Mouse (Mus musculus) adrenal gland, postnatal 14 days (tissue): ENCODE results near the gene 2210408I21Rik. TPM values are rescaled to one million over a fixed set of nuclear protein-coding genes. Genes with fewer than 3 reads are reported as not detected.

Experiments used
- DNase-seq: peaks from one replicate; pipeline ENCODE4 v3.0.0; 2021; ENCODE audit warnings: mixed read lengths
- total RNA-seq: library from RNA; stranded (reverse); gene quantifications from 2 replicates; pipeline ENCODE4 v1.2.3, GENCODE M21; 2021

2210408I21Rik gene
- total RNA-seq, 1 experiment from 2014 or later = 8.8 TPM

DNA sequence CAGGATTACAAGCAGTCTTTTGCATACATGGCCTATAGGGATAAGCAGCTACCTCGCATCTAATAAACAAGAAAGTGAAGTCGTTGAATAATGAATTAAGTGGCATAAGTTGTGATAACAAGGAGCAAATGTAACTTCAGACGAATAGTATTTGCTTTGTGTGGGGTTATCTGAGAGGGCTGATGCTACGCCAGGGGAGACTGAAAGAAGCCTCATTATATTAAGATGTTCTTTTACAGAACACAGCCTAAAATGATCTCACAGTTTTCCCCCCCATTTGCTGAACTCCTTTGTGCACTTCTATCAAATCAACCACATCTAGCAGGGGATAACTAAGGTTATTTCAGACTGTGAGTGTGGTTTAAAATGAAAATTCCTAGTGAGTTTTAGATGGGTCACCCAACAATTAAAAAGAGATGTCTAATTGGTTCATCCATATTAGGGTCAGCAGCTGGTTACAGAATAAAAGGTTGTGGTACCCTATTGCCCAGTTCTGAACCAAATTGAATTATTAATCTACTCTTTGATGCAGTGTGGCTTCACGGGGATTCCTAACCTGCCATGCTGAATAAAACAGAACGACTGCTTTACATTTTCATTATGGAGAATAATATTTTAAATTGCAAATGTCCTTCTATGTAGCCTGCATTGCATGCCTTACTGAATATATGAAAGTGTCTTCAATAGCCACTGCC lies 343.2 kb downstream of the 2210408I21Rik start:
- no peak for DNase-seq

DNA sequence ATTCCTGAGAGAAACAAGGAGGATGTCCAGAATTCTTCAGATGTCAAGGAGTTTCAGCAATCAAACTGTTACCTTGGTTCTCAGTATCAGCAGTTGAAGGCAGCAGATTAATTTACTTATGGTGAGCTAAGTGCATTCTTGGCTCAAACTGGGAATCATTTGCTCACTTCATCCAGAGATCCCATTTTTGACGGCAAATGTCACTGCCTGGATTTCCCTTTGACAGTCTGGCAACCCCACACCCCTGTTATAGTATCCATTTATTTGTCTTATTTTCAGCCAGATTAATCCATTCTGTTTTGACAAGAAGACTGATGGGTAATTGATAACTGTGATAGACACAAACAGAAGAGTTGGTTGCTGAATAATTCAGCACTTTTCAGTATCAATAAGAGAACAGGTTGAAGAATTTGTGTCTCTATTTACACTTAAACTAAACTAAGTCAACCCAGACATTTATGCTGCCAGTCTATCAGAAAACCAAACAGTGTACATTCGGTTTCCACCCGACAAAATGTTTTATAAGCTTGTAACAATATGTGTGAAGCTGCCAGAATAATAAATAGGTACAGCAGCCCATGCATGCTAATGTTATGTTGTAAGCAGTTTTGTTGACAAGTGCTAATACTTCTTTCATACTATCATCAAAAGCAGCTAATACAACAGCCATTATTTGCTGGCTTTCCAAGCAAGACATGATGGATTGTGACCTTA lies 354.8 kb downstream of the 2210408I21Rik start:
- no peak for DNase-seq

DNA sequence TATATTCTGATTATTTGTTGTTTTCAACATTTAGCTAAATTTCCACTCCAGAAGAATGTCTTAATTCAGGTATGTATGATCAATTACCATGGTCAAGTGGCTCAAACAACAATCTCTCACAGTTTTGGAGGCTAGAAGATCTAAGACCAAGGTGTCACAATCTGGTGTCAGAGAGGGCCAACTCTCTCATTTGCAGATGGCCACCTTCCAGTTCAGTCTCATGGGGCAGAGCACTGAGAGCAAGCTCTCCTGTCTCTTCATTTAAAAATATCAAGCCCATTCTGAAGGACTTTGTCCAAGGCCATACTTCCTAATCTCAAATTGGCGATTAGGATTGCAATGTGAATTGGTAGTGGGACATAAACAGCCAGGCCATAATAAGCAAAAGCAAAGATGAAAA lies 378.7 kb downstream of the 2210408I21Rik start:
- DNase-seq = peak; percentile 12

DNA sequence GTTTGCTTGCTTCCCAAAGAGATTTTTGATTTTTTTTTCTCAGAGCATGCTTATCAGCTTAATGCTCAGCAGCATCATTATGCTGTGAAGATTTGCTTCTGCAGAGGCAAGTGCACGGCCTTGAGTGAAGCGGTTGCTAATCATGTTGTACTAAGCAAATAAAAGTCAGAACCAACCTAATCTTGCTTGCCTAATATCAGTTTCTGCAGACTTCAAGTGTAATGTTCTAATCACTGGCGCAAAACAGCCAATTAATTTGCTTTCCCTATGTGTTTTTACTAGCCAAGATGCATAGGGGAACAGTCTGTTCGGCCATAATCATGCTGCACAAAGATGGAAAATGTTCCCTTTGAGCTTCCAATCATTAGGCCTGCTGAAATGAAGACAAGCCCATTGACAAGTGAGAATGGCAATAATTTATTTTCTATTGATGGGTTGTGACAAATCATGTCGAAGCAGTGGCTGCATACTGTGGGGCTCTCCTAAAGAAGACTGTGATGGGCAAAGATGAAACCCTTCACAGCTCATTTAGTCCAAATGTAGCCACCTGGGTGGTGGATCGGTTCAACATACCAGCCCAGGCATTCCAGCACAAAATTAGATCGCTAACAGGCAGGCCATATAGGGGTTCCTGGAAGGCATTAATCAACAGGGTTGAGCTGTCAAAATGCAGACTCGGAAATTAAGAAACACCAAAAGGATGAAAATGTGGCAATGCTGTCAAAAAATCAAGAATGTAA lies 393.8 kb downstream of the 2210408I21Rik start:
- no peak for DNase-seq

DNA sequence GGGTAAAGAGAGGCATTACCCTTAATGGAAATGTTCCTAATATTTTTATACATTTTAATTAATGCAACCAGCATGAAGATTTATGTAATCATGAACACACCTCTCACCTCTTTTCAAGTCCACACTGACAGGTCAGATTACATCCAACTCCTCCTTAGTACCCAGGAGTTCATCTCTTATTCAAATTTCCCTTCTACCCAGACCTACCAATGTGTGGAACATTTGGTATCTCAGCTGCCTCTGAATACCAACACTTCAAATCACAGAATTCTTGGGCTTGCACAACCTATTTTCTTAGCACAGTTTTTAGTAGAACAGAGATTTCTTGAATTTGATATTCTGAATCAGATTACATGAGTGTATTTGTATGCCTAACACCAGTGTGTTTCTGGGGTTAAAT lies 394.4 kb downstream of the 2210408I21Rik start:
- DNase-seq = no peak

DNA sequence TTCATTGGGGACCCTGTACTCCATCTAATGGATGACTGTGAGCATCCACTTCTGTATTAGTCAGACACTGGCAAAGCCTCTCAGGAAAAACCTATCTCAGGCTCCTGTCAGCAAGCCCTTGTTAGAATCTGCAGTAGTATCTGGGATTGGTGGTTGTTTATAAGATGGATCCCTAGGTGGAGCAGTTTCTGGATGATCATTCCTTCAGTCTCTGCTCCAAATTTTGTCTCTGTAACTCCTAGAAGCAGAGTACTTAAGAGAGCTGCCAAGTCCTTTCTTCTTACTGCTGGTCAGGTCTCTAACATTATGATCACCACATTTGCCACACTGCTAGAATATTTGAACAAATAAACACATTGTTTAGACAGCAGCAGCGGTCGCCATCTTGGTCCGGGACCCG lies 402.1 kb downstream of the 2210408I21Rik start:
- no peak for DNase-seq

DNA sequence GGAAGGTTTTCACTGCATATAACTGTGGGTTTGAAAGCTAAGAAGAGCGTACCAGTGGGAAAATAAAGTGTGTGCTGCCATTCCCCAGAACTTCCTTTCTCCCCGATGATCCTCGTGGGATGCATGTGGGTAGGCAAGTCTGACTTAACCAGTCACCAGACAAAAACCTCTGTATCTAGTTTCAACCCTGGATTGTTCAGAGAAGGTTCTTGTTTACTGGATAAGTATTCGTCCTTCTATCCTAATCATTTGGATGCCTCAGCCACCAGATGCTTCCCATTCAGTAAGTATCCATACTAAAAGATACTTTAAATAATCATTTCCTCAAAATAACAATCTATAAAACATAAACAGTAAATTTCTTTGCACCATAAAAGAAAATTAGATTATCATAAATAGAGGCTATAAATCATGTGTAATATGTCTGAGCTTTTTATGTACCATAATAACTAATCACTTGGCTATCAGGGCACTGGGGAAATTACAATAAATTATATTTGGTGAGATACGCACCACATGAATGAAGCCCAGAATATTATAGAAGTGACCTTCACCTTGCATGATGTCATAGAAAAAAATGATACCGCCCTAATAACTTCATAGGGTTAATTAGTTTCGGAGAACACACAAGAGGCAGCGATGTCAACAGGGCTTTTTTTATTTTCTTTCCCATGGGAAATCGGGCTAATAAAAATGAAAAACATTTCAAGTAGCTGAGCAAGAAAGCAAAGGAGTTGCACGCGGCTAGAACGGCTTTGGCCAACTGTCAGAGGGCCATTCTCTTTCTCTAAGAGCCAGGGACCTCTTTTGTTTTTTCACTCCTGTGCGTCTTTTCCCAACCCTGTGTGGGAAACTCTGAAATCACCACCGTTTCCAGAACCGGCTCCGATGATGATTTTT lies 412.4 kb downstream of the 2210408I21Rik start:
- DNase-seq = no peak

DNA sequence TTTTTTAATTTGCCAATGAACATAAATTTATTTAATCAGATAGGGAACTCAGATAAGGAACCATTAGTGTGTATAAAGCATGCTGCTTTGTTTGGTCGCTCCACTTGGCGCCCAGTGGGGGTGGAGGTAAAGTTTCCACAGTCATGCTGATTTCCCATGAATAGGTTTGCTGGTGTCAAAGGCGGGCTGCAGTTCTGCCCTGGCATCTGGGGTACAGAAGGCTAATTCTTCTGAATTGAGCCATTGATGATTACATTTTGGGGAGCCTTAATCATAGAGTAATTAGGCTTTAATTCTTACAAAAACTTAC lies 413.0 kb downstream of the 2210408I21Rik start:
- DNase-seq = peak; percentile 5

DNA sequence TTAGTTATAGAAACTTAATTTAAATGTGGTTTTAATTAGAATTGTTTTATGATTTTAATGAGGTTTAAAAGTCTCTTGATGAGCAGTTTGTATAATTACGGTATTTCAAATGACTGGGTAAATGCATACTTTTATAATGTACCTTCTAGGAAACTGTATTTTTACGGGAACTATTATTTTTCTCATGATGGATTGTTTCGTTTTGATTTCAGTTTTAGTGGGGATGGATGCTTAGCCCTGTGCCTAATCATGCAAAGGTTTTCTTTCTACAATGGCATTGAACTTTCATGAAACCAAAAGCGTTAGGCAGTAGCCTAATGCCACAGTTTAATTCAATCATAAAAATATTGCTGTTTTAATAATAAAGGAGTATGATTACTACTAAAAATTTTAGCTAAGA lies 413.4 kb downstream of the 2210408I21Rik start:
- no peak for DNase-seq

DNA sequence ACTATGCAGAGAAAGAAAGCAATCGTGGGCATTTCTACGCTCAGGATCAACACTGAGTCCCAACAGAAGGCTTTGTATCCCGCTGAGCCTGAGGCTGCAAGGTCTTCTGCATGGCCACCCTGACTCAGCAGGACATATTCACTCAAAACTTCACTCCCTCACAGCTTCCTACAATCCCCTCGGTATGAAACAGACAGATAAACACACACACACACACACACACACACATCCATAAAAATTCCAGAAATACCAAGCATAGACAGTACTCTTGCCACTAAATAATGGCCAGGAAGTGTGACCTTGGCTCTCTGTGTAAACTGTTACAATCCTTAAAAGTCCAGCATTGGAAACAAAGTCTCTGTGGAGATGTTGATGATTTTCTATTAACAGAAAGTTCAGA lies 458.7 kb downstream of the 2210408I21Rik start:
- DNase-seq = no peak

DNA sequence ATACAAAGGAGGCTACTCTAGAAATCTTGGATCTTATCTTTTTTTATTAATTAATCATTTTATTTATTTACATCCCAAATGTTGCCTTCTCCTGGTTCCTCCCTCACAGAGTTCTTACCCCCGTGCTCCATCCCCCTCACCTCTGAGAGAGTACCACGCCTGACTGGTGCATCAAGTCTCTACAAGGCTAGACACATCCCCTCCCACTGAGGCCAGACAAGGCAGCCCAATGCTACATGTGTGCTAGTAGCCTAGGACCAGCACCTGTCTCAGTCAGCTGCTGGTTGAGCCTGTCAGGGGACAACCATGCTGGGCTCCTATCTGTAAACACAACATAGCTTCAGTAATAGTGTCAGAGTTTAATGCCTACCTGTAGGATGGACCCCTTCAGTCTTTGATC lies 480.0 kb downstream of the 2210408I21Rik start:
- no peak for DNase-seq

Other genes with a start within 250 kb of the 2210408I21Rik start
- gene Slf1, start 67 bp upstream of the 2210408I21Rik start, total RNA-seq = 10.9 and 13.6 TPM in 2 replicates